Mouse (Mus musculus) spleen, adult 2 months (tissue): ENCODE results near the gene Bcas2.

Source experiments
- CTCF ChIP-seq: fragments of 200-500 bp; IDR thresholded peaks from 2 replicates; pipeline ENCODE4 v1.5.1; 2011; ENCODE audit warnings: mild to moderate bottlenecking, inconsistent platforms; ENCODE audit not compliant: insufficient read depth, insufficient read length, insufficient replicate concordance; ENCODE audit errors: extremely low read depth
- POLR2A ChIP-seq: fragments of 200-500 bp; IDR thresholded peaks from 2 replicates; pipeline ENCODE4 v1.6.1; 2011; ENCODE audit warnings: low read depth, low read length, inconsistent platforms

DNA sequence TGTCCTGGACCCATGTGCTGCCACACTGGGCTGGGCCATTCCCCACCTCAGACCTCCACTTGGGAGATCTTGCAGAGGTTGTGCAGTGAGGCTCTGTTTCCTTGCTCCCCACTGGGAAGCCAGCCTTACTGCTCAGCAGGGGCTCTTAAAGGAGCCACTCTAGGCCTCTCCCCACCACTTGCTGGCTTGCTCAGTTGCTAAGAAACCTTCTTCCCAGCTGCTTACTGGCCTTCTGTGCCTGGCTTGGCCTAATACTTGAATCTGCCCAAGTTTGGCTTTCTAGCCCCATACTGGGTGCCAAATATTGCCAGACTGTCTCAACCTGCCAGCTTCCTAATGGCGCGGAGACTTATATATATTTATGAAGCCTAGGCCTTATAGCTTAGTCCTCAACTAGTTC lies 17.4 kb downstream of the Bcas2 start:
- TF ChIP-seq POLR2A = no peak
- no peak for TF ChIP-seq CTCF
